In genomic region chr4:139179218-139179617, GRCm38 (mm10) we compare ENCODE assay signal across 17 mouse cellular contexts. TPM values are rescaled to one million over a fixed set of nuclear protein-coding genes. Genes with fewer than 3 reads are reported as not detected.
DNase-seq lines count a peak whose midpoint lies in the region; ATAC-seq and TF ChIP-seq lines count a peak whose summit lies in the region.
"Had no signal": no experiment of that assay in that cellular context is flagged by ENCODE, and none has a peak within 500 bp of the region (broad histone marks: within the 10 kb centered on the region; RNA-seq: fewer than 3 reads in every experiment).

No protein-coding gene starts in this region.

- H3K27me3 ChIP-seq in hindbrain, postnatal 0 days (ENCODE audit: insufficient read depth, low read length) = no peaks in the 10 kb centered on the region
- H3K27me3 ChIP-seq in hindbrain, embryonic 12.5 days = no peaks in the 10 kb centered on the region
- H3K27me3 ChIP-seq in MEL (ENCODE audit: control insufficient read depth in 1 of 2, insufficient read depth in 2 of 2, low read length in 2 of 2) = no peaks in the 10 kb centered on the region
- H3K27me3 ChIP-seq in intestine, postnatal 0 days (replicated peaks; ENCODE audit: control insufficient read depth, insufficient read depth, low read length) = no peaks in the 10 kb centered on the region
- no peaks in the 10 kb centered on the region for H3K27me3 ChIP-seq in stomach, embryonic 15.5 days (replicated peaks)
- H3K27me3 ChIP-seq: forebrain, embryonic 12.5 days; limb, embryonic 13.5 days had no signal

- H3K4me2 ChIP-seq in hindbrain, postnatal 0 days (ENCODE audit: low read depth, low read length) = no peak overlapping the region
- no peak overlapping the region for H3K4me2 ChIP-seq in hindbrain, embryonic 12.5 days (replicated peaks)
- H3K4me2 ChIP-seq in intestine, postnatal 0 days (replicated peaks; ENCODE audit: low read depth) = no peak overlapping the region
- H3K4me2 ChIP-seq in stomach, embryonic 15.5 days = no peak overlapping the region
- H3K4me2 ChIP-seq: forebrain, embryonic 12.5 days; limb, embryonic 13.5 days had no signal

- no peak for DNase-seq in hindbrain, postnatal 0 days (ENCODE audit: low spot score)
- no peak for DNase-seq in MEL (ENCODE audit: low read depth, low spot score)
- DNase-seq in thymus, adult 18-20 months = no peak
- DNase-seq: adrenal gland, adult 8-10 months; cerebellum, adult 8-10 months; gastrocnemius, postnatal 10 days; lung, adult 2 months; midbrain, embryonic 14.5 days; spleen, adult 18-20 months; thymus, postnatal 25 days had no signal

- no peak for TF ChIP-seq RAD21 in MEL (IDR thresholded peaks at IDR 0.05; ENCODE audit: low read depth, low read length)

- no peak overlapping the region for H3K9ac ChIP-seq in hindbrain, postnatal 0 days (replicated peaks; ENCODE audit: low read length)
- no peak overlapping the region for H3K9ac ChIP-seq in hindbrain, embryonic 12.5 days
- H3K9ac ChIP-seq in MEL (ENCODE audit: control insufficient read depth, low read depth, low read length, poor library complexity, severe bottlenecking) = no peak overlapping the region
- no peak overlapping the region for H3K9ac ChIP-seq in intestine, postnatal 0 days (ENCODE audit: low read depth, low read length)
- no peak overlapping the region for H3K9ac ChIP-seq in stomach, embryonic 15.5 days
- H3K9ac ChIP-seq: forebrain, embryonic 12.5 days; limb, embryonic 13.5 days had no signal

- H3K4me3 ChIP-seq in hindbrain, postnatal 0 days (ENCODE audit: low read length) = no peak overlapping the region
- H3K4me3 ChIP-seq in hindbrain, embryonic 12.5 days = no peak overlapping the region
- H3K4me3 ChIP-seq in MEL (ENCODE audit: control insufficient read depth in 1 of 2, insufficient read depth in 1 of 2, low read depth in 2 of 2, low read length in 2 of 2) = no peak overlapping the region
- no peak overlapping the region for H3K4me3 ChIP-seq in intestine, postnatal 0 days (ENCODE audit: low read depth, low read length)
- no peak overlapping the region for H3K4me3 ChIP-seq in stomach, embryonic 15.5 days (replicated peaks)
- H3K4me3 ChIP-seq: forebrain, embryonic 12.5 days; limb, embryonic 13.5 days; megakaryocyte, embryonic 14.5 days had no signal

- peak; percentile 18; the same call in 1 of the 2 replicates for TF ChIP-seq CTCF in hindbrain, postnatal 0 days (IDR thresholded peaks at IDR 0.05; ENCODE audit: low read depth)
- peak in 2 of 3 experiments; percentile 9 to 17; a peak in 1 of 6 replicates for TF ChIP-seq CTCF in MEL (IDR thresholded peaks at IDR 0.05 in 2 of 3, conservative IDR thresholded peaks at IDR 0.05 in 1 of 3; ENCODE audit: control insufficient read depth in 1 of 3, insufficient read depth in 1 of 3, low read depth in 2 of 3, low read length in 3 of 3, poor library complexity in 1 of 3, severe bottlenecking in 1 of 3)
- peak; percentile 46 for TF ChIP-seq CTCF in intestine, postnatal 0 days (IDR thresholded peaks at IDR 0.05; ENCODE audit: low read depth)

- TF ChIP-seq EP300 in MEL (IDR thresholded peaks at IDR 0.05; ENCODE audit: low read depth in 1 of 2, low read length in 2 of 2) = no peak

- no peak for TF ChIP-seq POLR2A in MEL (IDR thresholded peaks at IDR 0.05; ENCODE audit: control insufficient read depth in 1 of 2, insufficient read depth in 1 of 2, low read depth in 1 of 2, low read length in 2 of 2, poor library complexity in 1 of 2)

- 74% methylated on average over 2 of the region's 2 CpGs for WGBS in hindbrain, postnatal 0 days
- WGBS in hindbrain, embryonic 12.5 days = 85% methylated on average over 2 of the region's 2 CpGs
- whole genome bisulfite sequencing in intestine, postnatal 0 days = 75% methylated on average over 2 of the region's 2 CpGs
- 81% methylated on average over 2 of the region's 2 CpGs for WGBS in stomach, embryonic 15.5 days

- no peak for ATAC-seq in hindbrain, postnatal 0 days
- no peak for ATAC-seq in hindbrain, embryonic 12.5 days (ENCODE audit: low FRiP score)
- ATAC-seq in intestine, postnatal 0 days = no peak
- ATAC-seq in stomach, embryonic 15.5 days (ENCODE audit: insufficient read depth, low FRiP score, low read depth) = no peak
- no peak for ATAC-seq in inflammation-experienced regulatory T-cells, adult 6 months

- H3K36me3 ChIP-seq in hindbrain, postnatal 0 days (ENCODE audit: insufficient read depth, low read length) = no peaks in the 10 kb centered on the region
- H3K36me3 ChIP-seq in hindbrain, embryonic 12.5 days = no peaks in the 10 kb centered on the region
- H3K36me3 ChIP-seq in MEL (ENCODE audit: control insufficient read depth in 1 of 2, insufficient read depth in 2 of 2, low read length in 2 of 2) = peaks cover 0 to 12% of the 10 kb centered on the region in 2 experiments; a peak in 2 of 4 replicates
- H3K36me3 ChIP-seq in intestine, postnatal 0 days (ENCODE audit: control insufficient read depth, insufficient read depth) = no peaks in the 10 kb centered on the region
- H3K36me3 ChIP-seq in stomach, embryonic 15.5 days = no peaks in the 10 kb centered on the region
- H3K36me3 ChIP-seq: forebrain, embryonic 12.5 days; limb, embryonic 13.5 days had no signal

- H3K79me2 ChIP-seq in MEL (ENCODE audit: control insufficient read depth, insufficient read depth, low read length, poor library complexity) = no peaks in the 10 kb centered on the region

- H3K4me1 ChIP-seq in hindbrain, postnatal 0 days (ENCODE audit: insufficient read depth, low read length) = no peaks in the 10 kb centered on the region
- peaks cover 3% of the 10 kb centered on the region; the same call in 1 of the 2 replicates for H3K4me1 ChIP-seq in hindbrain, embryonic 12.5 days
- H3K4me1 ChIP-seq in MEL (ENCODE audit: control insufficient read depth in 1 of 2, insufficient read depth in 2 of 2, low read length in 2 of 2) = peaks cover 0 to 20% of the 10 kb centered on the region in 2 experiments; a peak in 2 of 4 replicates
- peaks cover 12% of the 10 kb centered on the region; the same call in 1 of the 2 replicates for H3K4me1 ChIP-seq in intestine, postnatal 0 days (replicated peaks; ENCODE audit: control insufficient read depth, insufficient read depth, low read length)
- peaks cover 20% of the 10 kb centered on the region; the same call in 1 of the 2 replicates for H3K4me1 ChIP-seq in stomach, embryonic 15.5 days
- H3K4me1 ChIP-seq: forebrain, embryonic 12.5 days had no signal

- no peaks in the 10 kb centered on the region for H3K9me3 ChIP-seq in hindbrain, postnatal 0 days (ENCODE audit: low read length)
- peaks cover 15% of the 10 kb centered on the region for H3K9me3 ChIP-seq in hindbrain, embryonic 12.5 days (replicated peaks)
- no peaks in the 10 kb centered on the region for H3K9me3 ChIP-seq in MEL (replicated peaks; ENCODE audit: insufficient read depth, low read length)
- H3K9me3 ChIP-seq in intestine, postnatal 0 days (ENCODE audit: control insufficient read depth) = no peaks in the 10 kb centered on the region
- no peaks in the 10 kb centered on the region for H3K9me3 ChIP-seq in stomach, embryonic 15.5 days

- H3K27ac ChIP-seq in hindbrain, postnatal 0 days = no peak overlapping the region
- H3K27ac ChIP-seq in hindbrain, embryonic 12.5 days = no peak overlapping the region
- peak overlapping the region; percentile 78 for H3K27ac ChIP-seq in MEL (ENCODE audit: control insufficient read depth, low read depth, low read length)
- peak overlapping the region; percentile 29; the same call in 1 of the 2 replicates for H3K27ac ChIP-seq in intestine, postnatal 0 days (ENCODE audit: low read depth, low read length)
- H3K27ac ChIP-seq in stomach, embryonic 15.5 days = peak overlapping the region; percentile 70; the same call in 1 of the 2 replicates
- H3K27ac ChIP-seq: forebrain, embryonic 12.5 days; limb, embryonic 13.5 days had no signal

TF ChIP-seq in MEL, 35 proteins besides CTCF, POLR2A, EP300 and RAD21 (continues in another document):
- TF ChIP-seq TBP (IDR thresholded peaks at IDR 0.05; ENCODE audit: low read depth, low read length) (no peak), ELF1 (IDR thresholded peaks at IDR 0.05; ENCODE audit: low read depth, low read length) (no peak), MXI1 (IDR thresholded peaks at IDR 0.05; ENCODE audit: low read depth, low read length) (no peak), POLR2AphosphoS5 (IDR thresholded peaks at IDR 0.05; ENCODE audit: borderline replicate concordance, low read depth, low read length) (no peak), POLR2AphosphoS2 (IDR thresholded peaks at IDR 0.05; ENCODE audit: low read length) (no peak), GATA1 (IDR thresholded peaks at IDR 0.05; ENCODE audit: low read depth, low read length) (no peak), ETS1 (IDR thresholded peaks at IDR 0.05; ENCODE audit: low read depth, low read length) (no peak), MAX (IDR thresholded peaks at IDR 0.05; ENCODE audit: low read length) (no peak), ZNF384 (IDR thresholded peaks at IDR 0.05; ENCODE audit: low read depth, low read length) (no peak), HCFC1 (IDR thresholded peaks at IDR 0.05; ENCODE audit: low read depth, low read length) (no peak), MAFK (IDR thresholded peaks at IDR 0.05; ENCODE audit: borderline replicate concordance, low read depth, low read length) (no peak)

RNA-seq across cellular contexts. Expression of gene Capzb, which starts 13.5 kb away (rescaled TPM):
- 86.6 and 88.5 TPM in 2 replicates for total RNA-seq in hindbrain, postnatal 0 days (2014; rRNA removed)
- 310 and 315 TPM in 2 replicates for polyA plus RNA-seq in hindbrain, postnatal 0 days (2015; fragmentation: Nextera tagmentation; extraction: Ambion mirVana)
- polyA plus RNA-seq in hindbrain, embryonic 12.5 days (2016; fragmentation: Nextera tagmentation; extraction: Ambion mirVana) = 335 and 369 TPM in 2 replicates
- total RNA-seq in MEL (2012; rRNA removed) = 91.2 and 103 TPM in 2 replicates
- polyA plus RNA-seq in MEL (2012; ENCODE audit: insufficient read depth in 1 of 2, insufficient read length in 2 of 2, low read depth in 1 of 2, low replicate concordance in 2 of 2, missing spikeins in 1 of 2) = 100 to 1,000 TPM in 1 of 2 experiments, not detected in 1; 354 TPM
- 299 and 306 TPM in 2 replicates for polyA plus RNA-seq in intestine, postnatal 0 days (2015; fragmentation: Nextera tagmentation; extraction: Ambion mirVana)
- polyA plus RNA-seq in stomach, embryonic 15.5 days (2015; fragmentation: Nextera tagmentation; extraction: Ambion mirVana) = 375 and 416 TPM in 2 replicates
- polyA plus RNA-seq in inflammation-experienced regulatory T-cells, adult 6 months (2017; shearing (Covaris generic)) = 100 to 1,000 TPM; 536 to 831 (median 607) TPM

RNA-seq across cellular contexts. Expression of gene Minos1, which starts 48.3 kb away (rescaled TPM):
- 17.1 and 19.1 TPM in 2 replicates for total RNA-seq in hindbrain, postnatal 0 days (2014; rRNA removed)
- polyA plus RNA-seq in hindbrain, postnatal 0 days (2015; fragmentation: Nextera tagmentation; extraction: Ambion mirVana) = 462 and 467 TPM in 2 replicates
- 376 and 407 TPM in 2 replicates for polyA plus RNA-seq in hindbrain, embryonic 12.5 days (2016; fragmentation: Nextera tagmentation; extraction: Ambion mirVana)
- total RNA-seq in MEL (2012; rRNA removed) = 163 and 183 TPM in 2 replicates
- 100 to 1,000 TPM in 1 of 2 experiments, not detected in 1; 401 TPM for polyA plus RNA-seq in MEL (2012; ENCODE audit: insufficient read depth in 1 of 2, insufficient read length in 2 of 2, low read depth in 1 of 2, low replicate concordance in 2 of 2, missing spikeins in 1 of 2)
- 820 and 852 TPM in 2 replicates for polyA plus RNA-seq in intestine, postnatal 0 days (2015; fragmentation: Nextera tagmentation; extraction: Ambion mirVana)
- polyA plus RNA-seq in stomach, embryonic 15.5 days (2015; fragmentation: Nextera tagmentation; extraction: Ambion mirVana) = 514 and 574 TPM in 2 replicates
- 100 to 1,000 TPM; 341 to 392 (median 352) TPM for polyA plus RNA-seq in inflammation-experienced regulatory T-cells, adult 6 months (2017; shearing (Covaris generic))

Comparison
In these comparisons a context has a peak if more than half of its experiments do, and no peak if none do; other contexts are left out.
1. H3K27ac ChIP-seq: peak in MEL (single experiment), intestine, postnatal 0 days (single experiment) and stomach, embryonic 15.5 days (single experiment); none in hindbrain, postnatal 0 days (single experiment) and hindbrain, embryonic 12.5 days (single experiment).
2. Peak in every context shown above with its lines, with median percentiles within 50 percentile points of each other: CTCF ChIP-seq.